Mouse (Mus musculus): ENCODE results near the gene Kmt5b. TPM values are rescaled to one million over a fixed set of nuclear protein-coding genes. Genes with fewer than 3 reads are reported as not detected.

The Kmt5b gene
- polyA plus RNA-seq (2012; fragmentation: generic; extraction: Trizol) = 1 to 10 TPM in 1 of 2 experiments, under 1 TPM in 1; 0.35 to 8.2 TPM

GRCm38 (mm10) chr19:3767276-3767780 lies at the start of gene Kmt5b:
Gene Kmt5b, plus strand, starts transcription at chr19:3767421.

GRCm38 (mm10) chr19:3851502-3851962 lies 84.3 kb downstream of the Kmt5b start, which contains the start of gene Chka:
Gene Chka, plus strand, starts transcription at chr19:3851773.

Other genes with a start within 250 kb of the Kmt5b start
- gene Ppp6r3, start 191.7 kb upstream of the Kmt5b start, polyA plus RNA-seq (2012; fragmentation: generic; extraction: Trizol) = 10 to 100 TPM in 1 of 2 experiments, 1 to 10 TPM in 1; 1.8 to 25.2 TPM
- gene Lrp5, start 80.9 kb upstream of the Kmt5b start, polyA plus RNA-seq (2012; fragmentation: generic; extraction: Trizol) = 10 to 100 TPM in 1 of 2 experiments, 1 to 10 TPM in 1; 6.6 to 48.0 TPM
- 10 to 100 TPM; 27.5 to 68.4 TPM for gene 1810055G02Rik, start 59.1 kb upstream of the Kmt5b start, polyA plus RNA-seq (2012; fragmentation: generic; extraction: Trizol)
- 10 to 100 TPM in 1 of 2 experiments, 1 to 10 TPM in 1; 3.8 to 19.2 TPM for gene Chka, start 84.4 kb downstream of the Kmt5b start, polyA plus RNA-seq (2012; fragmentation: generic; extraction: Trizol)
- gene Tcirg1, start 139.7 kb downstream of the Kmt5b start, polyA plus RNA-seq (2012; fragmentation: generic; extraction: Trizol) = 10 to 100 TPM; 46.1 to 53.3 TPM
- 100 to 1,000 TPM; 269 to 451 TPM for gene Ndufs8, start 145.4 kb downstream of the Kmt5b start, polyA plus RNA-seq (2012; fragmentation: generic; extraction: Trizol)
- gene Aldh3b1, start 162.4 kb downstream of the Kmt5b start, polyA plus RNA-seq (2012; fragmentation: generic; extraction: Trizol) = 1 to 10 TPM; 2.7 to 8.3 TPM
- under 1 TPM; 0.01 to 0.08 TPM for gene Unc93b1, start 167.8 kb downstream of the Kmt5b start, polyA plus RNA-seq (2012; fragmentation: generic; extraction: Trizol)
- gene Aldh3b3, start 191.2 kb downstream of the Kmt5b start, polyA plus RNA-seq (2012; fragmentation: generic; extraction: Trizol) = under 1 TPM in 1 of 2 experiments, not detected in 1; 0.01 TPM
- not detected for gene Aldh3b2, start 204.9 kb downstream of the Kmt5b start, polyA plus RNA-seq (2012; fragmentation: generic; extraction: Trizol)
- gene Acy3, start 219.1 kb downstream of the Kmt5b start, polyA plus RNA-seq (2012; fragmentation: generic; extraction: Trizol) = 10 to 100 TPM in 1 of 2 experiments, 1 to 10 TPM in 1; 7.4 to 28.3 TPM
- gene Tbx10, start 225.3 kb downstream of the Kmt5b start, polyA plus RNA-seq (2012; fragmentation: generic; extraction: Trizol) = under 1 TPM in 1 of 2 experiments, not detected in 1; 0.05 TPM
- gene Nudt8, start 233.2 kb downstream of the Kmt5b start, polyA plus RNA-seq (2012; fragmentation: generic; extraction: Trizol) = 10 to 100 TPM; 41.3 to 59.9 TPM
- gene Gm49405, start 233.2 kb downstream of the Kmt5b start, polyA plus RNA-seq (2012; fragmentation: generic; extraction: Trizol) = 1 to 10 TPM in 1 of 2 experiments, under 1 TPM in 1; 0.19 to 1.4 TPM
- 1 to 10 TPM in 1 of 2 experiments, under 1 TPM in 1; 0.41 to 4.0 TPM for gene Doc2g, start 235.9 kb downstream of the Kmt5b start, polyA plus RNA-seq (2012; fragmentation: generic; extraction: Trizol)
- 100 to 1,000 TPM; 253 to 401 TPM for gene Ndufv1, start 245.4 kb downstream of the Kmt5b start, polyA plus RNA-seq (2012; fragmentation: generic; extraction: Trizol)

Data from C3H10T1/2 (cell line).